Mouse (Mus musculus): ENCODE data around the gene Ndufs3.

Gene Ndufs3

DNA sequence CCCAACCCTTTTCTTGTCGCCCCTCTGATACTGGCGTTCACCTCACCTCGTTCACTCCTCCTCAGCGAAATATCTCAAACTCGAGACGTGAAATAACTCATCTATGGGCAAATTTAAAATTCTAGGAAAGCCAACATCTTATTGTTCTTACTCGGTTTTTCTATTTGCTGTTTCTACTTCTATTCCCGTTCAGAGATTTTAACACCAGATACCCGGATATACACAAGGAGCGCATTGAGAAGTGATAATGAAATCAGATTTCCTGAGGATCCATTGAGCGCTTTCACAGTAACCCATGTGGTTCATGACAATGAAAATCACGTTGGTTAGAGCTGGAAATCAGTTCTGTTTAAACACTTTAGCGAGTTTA is 57.0 kb downstream of the Ndufs3 start:
- no peak for DNase-seq

DNA sequence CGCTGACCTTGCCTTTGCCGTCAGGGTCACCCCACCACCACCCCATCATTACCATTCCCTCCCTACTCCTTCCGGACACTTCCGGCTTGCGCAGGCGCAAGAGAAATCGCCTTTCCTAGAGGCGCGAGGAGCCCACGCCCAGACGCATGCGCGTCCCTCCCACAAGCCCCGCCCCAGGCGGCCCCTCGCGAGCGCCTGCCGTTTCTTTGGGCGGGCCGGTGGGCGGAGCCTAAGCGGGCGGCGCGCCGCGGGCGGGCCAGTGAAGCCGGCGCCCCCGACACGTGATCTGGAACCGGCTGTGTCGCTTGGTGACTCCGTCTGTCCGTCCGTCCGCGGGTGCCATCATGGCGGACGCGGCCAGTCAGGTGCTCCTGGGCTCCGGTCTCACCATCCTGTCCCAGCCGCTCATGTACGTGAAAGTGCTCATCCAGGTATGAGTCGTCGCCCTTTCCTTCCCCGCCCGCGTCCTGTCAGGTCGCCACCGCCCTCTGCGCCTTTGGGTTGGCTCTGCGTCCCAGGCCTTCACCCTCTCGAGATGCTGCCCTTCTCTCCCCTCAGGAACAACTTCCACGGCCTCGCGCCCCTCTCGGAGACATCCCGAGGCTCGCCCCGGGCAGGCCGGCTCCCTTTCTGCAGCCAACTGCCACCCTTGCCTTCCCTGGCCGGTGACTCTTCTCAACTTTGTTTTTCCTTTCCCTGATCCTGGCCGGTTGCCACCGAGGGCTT is 57.5 kb downstream of the Ndufs3 start, which contains the start of gene Mtch2:
Gene Mtch2, plus strand, starts transcription at position 201 of the 726 bp plus-strand sequence.
- peak; percentile 98 for DNase-seq

DNA sequence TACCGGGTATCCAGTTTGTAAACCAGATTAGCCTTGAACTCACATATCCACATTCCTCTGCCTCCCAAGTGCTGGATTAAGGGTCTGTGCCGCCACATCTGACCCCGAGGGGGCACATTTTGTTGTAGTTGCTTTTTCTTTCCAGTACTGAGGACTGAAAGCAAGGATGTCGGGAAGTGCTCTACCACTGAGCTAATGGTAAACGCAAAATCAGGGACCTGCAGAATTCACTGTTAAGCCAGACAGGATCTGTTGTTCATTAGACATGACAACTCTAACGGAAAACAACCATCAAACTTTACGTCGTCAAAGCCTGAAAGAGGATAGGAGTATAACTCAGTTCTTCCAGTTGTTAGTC is 58.1 kb downstream of the Ndufs3 start:
- no peak for DNase-seq

DNA sequence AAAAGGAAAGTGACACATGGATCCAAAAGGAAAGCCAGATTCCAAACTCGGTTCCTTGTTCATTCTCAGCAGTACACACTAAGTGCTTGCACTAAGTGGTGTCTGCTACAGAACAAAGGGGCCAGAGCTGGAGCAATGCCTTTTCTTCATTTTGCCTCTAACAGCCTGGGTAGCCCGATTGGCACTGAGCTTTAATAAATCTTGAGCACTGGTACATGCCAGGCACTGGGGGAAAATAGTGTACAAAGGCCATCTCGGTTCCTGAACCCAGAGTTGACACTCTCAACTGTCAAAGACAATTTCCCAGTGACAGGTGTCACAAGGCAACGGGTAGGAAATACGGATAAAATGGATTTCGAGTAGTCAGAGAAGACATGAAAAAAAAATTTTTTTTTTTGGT is 58.5 kb downstream of the Ndufs3 start:
- DNase-seq = no peak

DNA sequence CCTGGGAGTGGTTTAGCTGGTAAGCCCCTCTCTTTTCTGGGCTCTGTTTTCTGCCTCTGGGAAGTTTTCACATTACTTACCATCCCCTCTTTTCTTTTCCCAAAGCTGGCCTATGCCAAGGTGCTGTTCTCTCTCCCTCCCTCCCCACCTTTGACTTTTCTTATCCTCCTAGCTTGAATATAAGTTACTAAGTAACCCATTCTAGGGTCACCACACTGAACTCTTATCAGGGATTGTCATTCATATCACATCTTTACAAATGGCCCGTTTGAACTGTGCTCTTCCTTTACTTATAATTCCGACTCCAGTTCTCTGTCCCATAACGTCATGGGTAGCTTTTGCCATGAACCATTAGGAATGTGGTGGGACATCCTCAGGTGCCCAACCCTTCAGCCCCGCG is 59.4 kb downstream of the Ndufs3 start:
- DNase-seq = no peak

All from layer of hippocampus, adult 9-11 months (tissue).